Mouse (Mus musculus) heart, postnatal 25 days (tissue): ENCODE measurements around the gene Rap1b. TPM values are rescaled to one million over a fixed set of nuclear protein-coding genes. Genes with fewer than 3 reads are reported as not detected.

ENCODE experiments used
- DNase-seq: peaks from one replicate; pipeline ENCODE4 v3.0.0; 2022; ENCODE audit warnings: low spot score
- intact Hi-C: fragments of 180-260 bp; cut with DNase I; formaldehyde crosslinking; loops from one replicate; pipeline ENCODE4 v1.15.1; 2025
- total RNA-seq, 2 experiments: library from RNA; stranded (reverse); gene quantifications; 2 replicates each; pipeline ENCODE4 v1.2.3; 2021

Rap1b gene
- total RNA-seq, 2 experiments from 2014 or later, result 48.1 to 56.8 TPM

DNA sequence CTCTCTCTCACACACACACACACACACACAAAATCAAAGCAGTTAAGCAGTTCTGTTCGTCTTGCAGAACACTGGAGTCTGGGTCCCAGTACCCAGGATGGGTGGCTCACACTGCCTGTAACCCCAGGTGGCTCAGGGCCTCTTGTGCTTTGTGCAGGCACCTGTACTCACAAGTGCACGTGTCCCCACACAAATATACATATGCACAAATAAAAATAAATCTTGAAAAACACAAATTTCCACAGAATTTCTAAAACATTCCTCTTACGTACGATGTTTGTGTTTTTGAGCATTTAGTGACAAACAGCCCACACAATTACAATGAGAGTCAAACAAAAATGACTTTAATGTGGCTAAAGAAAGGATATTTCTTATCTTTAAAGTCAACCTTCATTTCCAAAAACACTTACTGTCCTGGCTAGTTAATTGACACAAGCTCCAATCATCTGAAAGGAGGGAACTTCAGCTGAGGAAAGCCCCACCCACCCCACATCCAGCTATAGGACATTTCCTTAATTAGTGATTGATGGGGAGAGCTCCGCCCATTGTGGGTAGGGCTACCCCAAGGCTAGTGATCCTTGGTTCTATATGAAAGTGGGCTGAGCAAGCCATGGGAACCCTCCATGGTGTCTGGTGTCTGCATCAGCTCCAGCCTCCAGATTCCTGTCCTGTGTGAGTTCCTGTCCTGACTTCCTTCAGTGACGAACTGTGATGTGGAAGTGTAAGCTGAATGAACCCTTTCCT is 70.3 kb downstream of the Rap1b start:
- DNase-seq, result no peak
- intact Hi-C loops, result no loop called here

DNA sequence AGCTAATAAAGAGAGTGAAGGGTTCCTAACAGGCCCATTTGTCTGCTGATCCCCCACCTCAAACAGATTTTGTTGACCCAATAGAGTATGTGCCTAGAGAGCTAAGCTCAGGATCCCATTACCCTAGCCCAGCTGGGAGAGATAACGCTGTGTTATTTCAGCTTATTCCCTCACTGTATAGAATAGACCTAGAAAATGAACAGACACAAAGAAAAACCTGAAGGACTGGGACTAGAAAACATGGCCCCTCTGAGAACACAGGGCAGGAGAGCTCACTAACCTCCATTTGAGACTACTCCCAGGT is 71.1 kb downstream of the Rap1b start:
- DNase-seq, result no peak
- intact Hi-C loops, result no loop called here

DNA sequence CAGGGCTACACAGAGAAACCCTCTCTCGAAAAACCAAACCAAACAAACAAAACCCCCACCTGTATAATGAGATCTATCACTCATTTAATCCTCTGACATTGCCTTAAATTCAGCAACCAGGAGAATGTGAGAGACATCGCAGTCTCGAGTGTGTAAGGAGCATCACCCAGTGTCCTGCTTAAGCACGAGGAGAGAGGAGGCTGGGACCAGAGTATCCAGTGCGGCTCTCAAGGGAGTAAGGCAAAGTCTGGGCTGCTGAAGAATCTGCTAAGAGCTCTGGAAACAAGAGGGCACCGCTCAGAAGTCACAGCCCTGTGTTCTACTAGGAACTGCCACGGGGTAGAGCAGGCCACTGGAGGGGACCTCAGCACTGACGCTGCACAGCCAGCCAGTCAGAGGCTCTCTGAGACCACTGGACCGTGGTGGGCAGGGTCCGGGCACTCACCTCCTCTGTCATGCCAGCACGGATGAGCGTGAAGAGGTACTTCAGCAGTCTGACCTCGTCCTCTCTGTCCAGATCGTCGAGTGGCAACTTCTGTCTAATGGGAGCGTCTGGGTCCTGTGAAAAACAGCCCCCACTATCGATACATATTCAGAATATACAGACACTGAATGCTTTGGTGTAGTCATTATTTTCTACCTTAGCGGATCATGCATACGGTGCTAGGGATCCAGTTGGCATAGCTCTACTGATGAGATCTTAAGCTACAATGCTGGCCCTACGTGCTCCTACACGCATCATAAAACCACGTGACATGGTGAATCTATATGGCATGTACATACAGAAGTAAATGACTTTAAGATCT is 71.6 kb downstream of the Rap1b start:
- DNase-seq, result no peak
- intact Hi-C loops, result no loop called here

DNA sequence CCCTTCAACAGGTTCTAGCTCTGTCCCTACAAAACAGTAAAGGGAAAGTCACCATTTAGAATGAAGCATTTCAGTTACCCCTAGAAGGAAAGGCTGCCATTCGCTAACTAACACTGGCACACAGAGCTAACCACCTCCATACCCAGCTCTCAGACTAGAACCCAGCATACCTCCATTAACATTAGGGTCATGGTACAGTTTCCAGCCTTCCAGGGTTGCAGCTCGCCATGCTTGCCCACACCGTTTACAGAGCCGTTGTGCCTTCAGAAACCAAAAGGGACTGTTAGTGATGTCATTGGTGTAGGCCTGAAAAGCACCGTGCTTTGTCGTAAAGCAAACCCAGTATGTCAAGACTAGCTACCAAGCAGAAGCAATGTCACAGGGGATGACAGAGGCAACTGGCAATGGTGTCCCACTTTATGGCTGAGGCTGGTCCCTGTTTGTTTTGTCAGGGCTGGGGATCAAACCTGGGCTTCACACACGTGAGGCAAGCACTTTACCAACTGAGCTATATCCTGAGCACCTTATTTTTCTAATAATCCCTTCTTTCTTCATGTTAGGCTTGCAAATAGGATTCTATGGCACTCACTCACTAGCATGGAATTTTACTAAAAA is 72.6 kb downstream of the Rap1b start:
- intact Hi-C loops, result no loop called here
- DNase-seq, result no peak

DNA sequence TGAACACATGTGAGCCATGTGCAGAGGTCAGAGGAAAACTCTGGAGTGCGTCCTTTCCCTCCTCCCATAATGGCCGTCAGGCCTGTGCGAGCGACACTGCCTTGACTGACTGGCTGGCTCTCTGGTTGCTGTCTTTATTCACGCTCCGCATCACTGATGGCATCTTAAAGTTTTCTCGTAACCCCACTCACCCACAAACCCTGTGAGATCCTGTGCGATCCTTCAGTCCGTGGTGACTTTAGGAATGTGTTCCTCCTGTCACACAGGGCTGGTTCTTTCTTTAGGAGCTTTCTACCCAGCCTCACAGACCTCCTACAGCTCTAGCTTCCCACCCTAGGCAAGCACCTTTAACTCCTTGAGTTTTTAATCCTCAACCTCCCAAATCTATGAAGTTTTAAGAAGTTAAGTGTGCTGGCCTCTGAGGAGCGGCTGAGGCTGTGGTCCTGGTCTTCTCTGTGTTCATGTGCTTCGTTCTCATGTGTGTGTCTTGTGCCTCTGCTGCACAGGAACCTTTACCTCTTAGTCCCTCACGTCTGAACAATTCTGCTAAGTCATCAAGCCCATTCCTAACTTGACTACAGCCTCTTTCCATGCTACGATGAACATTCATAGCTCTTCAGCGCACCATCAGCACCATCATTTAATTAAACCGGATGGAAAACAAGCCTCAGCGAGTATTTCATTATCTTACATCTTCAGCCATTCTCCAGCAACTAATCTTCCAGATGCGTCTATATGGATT is 73.3 kb downstream of the Rap1b start:
- DNase-seq, result no peak
- intact Hi-C loops, result no loop called here

DNA sequence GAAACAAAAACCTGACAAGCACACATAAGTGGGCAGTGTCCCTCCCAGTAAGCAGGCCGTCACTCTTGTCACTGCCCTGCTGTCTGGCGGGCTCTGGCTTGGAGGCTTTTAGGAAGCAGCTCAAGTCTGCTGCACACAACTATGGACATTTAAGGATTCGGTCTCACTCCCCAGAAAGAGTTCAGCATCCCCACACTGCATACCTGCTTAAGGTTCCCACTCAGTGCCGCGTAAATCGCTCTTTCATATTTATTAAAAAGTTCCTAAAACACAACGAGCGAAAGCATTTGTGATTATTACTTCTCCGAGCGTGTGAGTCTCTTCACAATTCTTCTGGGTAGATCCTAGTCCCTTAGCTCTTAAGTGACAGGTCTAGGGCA is 74.7 kb downstream of the Rap1b start:
- intact Hi-C loops, result no loop called here
- DNase-seq, result no peak

DNA sequence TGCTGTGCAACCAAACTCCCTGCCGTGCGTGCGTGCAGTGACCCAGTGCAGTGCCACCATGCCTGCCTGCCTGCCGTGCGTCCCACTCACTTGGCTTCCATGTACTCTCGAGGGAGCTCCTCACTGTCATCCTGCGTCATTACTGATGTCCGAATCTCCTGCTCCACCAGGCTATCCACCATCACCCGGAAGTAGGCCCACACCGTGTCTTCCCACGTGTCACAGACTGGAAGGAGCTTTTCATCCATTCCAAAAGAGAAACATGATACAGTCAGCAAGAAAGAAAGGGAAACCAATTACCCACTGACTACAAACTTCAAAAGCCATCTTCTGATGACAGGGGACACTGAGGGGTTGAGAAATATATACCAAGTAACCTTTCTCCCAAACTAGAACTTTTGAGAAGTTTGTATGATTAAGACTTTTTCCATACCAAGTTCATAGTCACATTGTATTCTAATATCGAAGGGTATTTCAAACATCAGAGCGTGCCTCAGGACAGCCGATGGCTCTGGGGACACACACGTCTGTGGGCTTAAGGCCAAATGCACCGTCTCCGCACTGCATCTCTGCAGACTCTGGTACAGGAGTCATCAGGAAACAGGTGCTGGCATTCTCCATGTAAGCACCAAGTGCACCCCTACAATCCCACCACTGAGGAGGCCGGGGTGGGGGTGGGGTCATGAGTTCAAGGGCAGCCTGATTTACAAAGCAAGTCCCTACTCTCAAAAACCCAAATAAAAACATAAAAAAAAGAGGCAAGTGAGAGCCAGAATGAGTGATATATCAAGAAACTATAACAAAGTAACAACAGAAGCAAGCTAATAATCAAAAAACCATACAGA is 75.3 kb downstream of the Rap1b start:
- no peak for DNase-seq
- intact Hi-C loops, result no loop called here

DNA sequence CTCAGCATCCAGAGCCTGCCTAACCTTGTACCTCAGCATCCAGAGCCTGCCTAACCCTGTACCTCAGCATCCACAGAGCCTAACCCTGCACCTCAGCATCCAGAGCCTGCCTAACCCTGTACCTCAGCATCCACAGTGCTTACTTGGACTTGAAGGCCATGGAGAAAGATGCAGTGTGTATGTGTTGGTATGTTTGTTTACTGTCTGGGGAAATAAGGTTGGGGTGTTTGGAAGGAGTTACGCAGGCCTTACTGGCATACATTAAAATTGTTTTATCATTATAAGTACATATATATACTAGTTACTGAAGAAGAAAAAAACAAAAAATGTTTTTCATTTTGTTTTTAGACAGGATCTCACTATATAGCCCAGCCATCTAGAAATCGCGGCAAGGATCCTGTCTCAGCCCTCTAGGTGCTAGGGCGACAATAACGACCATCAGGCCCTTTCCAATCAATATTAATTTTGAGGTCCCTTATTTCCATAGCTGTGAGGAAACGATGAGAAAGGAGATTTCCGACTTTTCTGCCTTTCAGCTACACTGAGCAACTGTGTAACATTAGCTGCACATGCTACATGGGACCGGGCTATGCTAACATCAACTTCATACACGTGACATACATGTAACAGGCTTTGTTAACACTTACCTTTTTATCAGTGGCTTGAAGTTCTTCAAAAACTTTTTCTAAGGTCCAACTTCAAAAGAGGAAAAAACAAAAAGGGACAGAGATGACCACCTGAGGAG is 76.1 kb downstream of the Rap1b start:
- no peak for DNase-seq
- intact Hi-C loops, result no loop called here

DNA sequence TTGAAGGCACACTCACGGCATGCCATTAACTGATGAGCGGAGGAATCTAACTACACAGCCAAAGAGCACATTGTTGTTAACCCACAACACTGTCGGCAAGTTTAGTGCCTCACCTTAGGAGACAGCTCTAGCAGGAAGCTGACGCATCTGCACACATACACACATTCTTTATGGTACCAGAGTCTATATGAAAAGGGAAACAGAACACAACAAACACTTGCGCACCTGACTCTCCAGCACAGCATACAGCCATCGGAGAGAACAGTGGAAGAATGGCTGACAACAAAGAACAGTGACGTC is 77.7 kb downstream of the Rap1b start:
- DNase-seq, result no peak
- intact Hi-C loops, result no loop called here

DNA sequence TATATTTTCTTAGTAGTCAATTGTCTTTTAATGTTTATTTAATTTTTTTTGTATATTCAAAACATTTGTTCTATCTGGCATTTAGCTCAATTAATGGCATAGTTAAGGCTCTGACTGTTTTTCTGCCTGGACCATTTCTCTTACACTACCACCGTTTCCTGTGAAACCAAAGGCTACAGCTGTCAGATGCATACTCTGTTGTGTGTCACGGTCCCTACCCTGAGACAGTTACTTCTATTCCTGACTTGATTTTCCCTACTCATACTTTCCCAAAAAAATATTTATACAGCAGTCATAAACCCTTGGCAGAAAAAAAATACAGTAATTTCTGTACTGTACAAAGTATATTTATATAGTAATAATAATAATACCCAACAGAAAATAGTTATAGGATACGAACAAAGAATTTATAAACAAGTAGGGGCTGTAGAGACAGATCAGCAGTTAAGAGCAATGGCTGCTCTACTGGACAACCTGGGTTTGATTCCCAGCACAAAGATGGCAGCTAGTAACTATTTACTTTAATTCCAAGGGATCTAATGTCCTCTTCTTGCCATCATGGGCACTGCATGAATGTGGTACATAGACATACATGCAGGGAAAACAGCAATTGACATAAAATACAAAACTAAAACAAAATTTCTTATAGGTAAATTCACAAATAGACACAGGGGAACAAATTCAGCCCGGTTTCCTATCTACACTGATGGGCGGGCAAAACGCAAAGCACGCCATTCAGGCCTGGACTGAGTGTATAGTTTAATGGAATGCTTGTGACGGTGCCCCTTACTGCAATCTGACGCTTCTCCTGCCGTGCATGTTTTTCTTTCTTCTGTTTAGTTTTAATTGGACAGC is 78.3 kb downstream of the Rap1b start:
- no peak for DNase-seq
- intact Hi-C loops, result no loop called here

DNA sequence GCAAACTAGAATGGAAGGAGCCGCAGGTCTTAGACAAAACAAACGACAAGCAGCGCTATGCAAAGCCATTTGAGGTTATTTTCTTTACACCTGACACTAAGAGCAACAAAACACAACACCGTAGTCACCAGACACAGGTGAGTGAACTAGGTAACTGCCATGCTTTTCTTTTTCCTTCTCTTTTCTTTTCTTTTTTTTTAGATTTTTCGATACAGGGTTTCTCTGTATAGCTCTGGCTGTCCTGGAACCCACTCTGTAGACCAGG is 79.0 kb downstream of the Rap1b start:
- DNase-seq, result no peak
- intact Hi-C loops, result no loop called here

DNA sequence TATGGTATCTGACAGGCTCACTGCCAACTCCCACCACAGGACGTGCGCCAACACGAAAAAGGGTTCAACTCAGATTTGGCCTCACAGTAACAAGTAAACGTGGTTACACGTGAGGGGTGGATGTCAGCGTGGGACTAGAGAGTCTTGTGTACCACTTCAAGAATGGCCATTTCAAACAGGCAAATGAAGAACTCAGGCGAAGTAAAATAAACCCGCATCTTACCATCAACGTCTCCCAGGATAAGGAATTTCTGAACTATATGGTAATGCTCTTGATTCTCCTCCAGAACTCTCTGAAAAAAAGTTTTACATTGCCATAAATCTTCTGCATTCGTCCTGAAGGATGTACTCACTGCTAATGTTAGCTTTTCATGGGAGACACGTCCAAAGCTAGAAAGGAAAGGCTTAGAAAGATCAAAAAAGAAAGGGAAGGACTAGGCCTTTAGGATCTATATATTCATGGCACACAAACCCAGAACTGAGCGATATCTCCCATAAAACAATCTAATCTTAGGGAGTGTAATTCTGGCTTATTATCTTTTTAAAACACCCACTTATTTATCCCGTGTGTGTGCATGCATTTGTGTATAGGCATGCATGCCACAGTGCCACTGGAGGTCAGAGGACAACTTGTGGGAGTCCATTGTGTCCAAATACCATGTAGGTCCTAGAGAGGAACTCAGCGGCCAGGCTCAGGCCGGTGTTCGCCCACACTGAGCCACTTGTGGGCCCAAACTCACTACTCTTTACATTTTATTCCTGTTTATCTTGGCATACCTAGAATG is 79.5 kb downstream of the Rap1b start:
- intact Hi-C loops, result no loop called here
- DNase-seq, result no peak

DNA sequence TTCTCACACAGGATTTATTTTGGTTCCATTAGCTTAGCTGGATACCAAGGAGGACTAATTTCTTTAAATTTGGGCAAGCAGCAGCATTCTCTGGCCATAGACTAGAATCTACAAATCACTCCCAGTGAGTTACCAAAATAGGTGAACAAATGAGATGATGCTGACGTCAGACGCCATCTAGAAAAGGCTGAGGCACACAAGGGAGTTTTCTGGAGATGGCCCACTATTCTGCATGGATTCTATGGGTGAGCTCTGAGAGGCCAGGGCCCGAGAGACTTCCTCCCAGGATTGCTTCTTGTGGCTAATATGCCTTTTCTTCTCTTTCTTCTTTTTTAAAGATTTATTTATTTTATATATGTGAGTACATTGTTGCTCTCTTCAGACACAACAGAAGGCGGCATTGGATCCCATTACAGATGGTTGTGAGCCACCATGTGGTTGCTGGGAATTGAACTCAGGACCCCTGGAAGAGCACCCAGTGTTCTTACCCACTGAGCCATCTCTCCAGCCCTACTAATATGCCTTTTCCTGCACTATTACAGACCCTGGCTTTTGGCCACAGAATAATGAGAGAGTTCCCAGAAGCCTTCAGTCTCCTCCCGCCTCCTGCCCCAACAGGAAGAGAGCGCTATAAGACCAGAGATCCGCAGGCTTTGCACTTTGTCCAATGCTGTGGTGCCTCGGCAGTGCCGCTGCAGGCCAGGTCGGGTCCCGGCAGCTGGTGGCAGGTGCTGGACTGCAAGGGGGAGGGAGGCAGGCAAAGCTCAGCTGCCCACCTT is 80.5 kb downstream of the Rap1b start:
- no peak for DNase-seq
- intact Hi-C loops, result no loop called here

DNA sequence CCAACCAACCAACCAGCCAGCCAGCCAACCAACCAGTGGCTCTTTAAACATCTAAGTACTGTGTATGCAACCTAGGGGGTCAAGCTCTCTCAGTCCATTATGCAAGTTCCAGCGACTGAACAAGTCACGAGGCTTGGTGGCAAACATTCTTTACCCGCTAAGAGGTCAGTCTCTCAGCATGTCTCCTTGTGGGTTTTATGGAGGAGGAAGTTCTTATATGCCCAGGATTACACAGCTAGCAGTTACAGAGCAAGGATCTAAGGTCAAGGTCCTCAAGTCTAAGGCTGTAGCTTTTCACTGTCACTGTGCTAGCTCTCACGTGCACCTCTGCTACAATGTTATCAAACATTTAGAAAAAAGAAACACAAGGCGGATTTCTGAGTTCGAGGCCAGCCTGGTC is 81.2 kb downstream of the Rap1b start:
- no peak for DNase-seq
- intact Hi-C loops, result no loop called here
